Mouse (Mus musculus) embryo, embryonic 11.5 days (tissue): ENCODE measurements around the gene Slc6a2.
A peak's percentile ranks its signal among the peaks of the same experiment; 100 is the strongest.

Experiments used
- DNase-seq: peaks from one replicate; pipeline ENCODE4 v3.0.0-alpha.2; 2012; ENCODE audit warnings: low read depth, low spot score

Gene Slc6a2

DNA sequence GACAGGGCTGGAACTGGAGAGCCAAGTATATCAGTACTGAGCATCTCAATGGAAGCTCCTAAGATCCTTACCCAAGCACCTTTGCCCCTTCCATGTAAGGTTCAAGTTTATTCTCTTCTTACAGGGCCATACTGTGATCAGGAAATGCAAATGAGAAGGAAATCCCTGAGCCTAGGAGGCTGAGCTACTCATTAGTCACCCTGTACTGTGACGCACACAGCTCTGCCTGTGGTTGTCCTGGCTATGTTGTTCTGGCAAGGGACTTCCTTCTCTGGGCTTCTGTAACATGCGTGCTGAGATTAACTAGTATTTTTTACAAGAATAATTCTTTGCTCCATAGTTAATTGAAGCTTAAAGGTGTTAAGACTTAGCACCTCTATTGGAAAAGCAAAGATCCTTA is 70.8 kb downstream of the Slc6a2 start:
- no peak for DNase-seq

DNA sequence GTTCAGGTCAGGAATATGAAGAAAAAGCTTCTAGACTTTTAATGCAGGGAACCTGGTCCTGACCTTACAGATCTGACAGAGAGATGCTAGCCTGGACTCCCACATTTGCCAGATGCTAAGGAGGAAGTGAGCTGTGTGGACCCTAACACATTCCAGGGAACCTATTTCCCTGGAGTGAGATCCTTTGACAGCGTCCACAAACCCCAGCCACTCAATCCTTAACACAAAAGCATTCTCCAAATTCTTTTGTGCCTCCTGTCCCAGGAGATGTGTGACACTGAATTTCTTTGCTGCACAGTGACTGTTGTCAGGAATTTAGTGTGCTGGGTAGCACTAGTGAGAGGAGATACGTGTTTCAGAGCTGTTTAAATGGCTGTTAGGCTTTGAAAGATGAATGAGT is 79.0 kb downstream of the Slc6a2 start:
- DNase-seq = peak; percentile 9

DNA sequence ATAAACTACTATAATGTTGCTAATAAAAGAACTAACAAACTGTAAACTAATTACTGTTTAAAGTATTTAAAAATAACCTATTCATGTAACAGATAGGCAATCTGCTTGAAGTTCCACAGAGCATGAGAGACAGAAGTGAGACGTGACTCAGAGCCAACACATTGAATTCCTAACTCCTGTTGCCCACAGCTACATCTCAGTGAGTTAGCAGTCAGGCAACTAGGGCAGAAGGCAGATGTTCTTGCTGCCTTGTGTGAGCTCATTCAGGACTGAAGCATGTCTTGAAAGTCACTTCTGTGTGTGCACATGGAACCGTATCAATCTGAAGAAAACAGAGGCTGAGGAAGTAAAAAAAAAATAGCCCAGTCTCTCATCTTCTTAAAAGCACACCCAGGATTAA is 80.4 kb downstream of the Slc6a2 start:
- DNase-seq = no peak

DNA sequence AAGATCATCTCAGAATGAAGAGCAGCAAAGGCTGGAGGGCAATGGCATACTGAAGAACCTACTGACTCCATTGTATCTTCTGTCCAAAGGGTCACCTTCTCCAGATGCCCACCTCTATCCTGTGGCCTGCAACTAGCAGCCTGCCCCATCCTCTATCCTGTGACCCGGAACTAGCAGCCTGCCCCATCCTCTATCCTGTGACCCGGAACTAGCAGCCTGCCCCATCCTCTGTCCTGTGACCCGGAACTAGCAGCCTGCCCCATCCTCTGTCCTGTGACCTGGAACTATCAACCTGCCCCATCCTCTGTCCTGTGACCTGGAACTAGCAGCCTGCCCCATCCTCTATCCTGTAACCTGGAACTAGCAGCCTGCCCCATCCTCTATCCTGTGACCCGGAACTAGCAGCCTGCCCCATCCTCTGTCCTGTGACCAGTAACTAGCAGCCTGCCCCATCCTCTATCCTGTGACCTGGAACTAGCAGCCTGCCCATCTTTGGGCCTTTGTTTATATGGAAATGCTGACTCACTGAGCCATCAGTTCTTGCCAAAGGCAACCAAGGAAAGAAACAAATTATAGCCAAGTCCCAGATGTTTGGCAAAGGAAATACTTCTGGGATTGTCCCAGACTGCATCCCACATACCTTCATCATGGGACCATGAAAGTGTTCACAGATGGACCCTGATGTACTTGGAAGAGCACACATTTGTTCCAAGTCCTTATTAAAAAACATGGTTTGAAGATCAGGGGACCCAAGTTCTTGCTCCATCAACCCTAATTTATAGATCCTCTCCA is 81.1 kb downstream of the Slc6a2 start:
- no peak for DNase-seq

DNA sequence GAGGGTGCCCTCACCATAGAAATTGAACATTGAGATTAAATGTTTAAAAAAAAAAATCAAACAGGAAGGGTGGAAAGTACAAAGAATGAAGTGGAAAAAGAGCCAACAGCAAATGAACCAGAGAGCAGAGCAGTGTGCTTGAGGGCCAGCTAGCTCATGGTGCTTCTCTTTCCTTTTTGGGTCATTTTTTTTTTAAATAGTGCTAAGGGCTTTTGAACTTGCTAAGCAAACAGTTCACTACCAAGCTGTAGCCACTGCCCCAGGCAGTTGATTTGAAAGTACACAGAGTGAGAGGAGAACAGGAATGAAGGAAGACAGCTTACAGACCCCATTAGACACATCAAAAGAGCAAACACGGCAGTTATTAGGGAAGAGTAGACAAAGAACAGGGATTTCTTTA is 83.2 kb downstream of the Slc6a2 start:
- no peak for DNase-seq

DNA sequence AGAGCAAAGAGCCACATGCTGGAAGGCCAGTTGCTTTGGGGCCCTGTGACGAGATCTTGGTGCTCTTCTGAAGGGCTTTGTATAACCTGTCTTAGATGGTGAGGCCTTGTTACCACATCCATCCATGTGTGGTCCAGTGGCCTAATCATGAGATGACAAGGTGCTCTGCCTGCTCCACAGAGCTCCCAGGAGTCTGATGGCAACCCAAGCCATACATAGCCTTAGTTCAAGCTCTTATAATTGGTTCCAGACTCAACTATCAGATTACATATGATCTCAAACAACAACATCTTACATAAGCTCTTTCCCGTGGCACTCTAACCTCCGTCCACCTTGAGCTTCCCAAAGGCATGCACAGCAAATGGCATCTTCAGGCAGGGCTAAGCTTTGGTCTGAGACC is 88.2 kb downstream of the Slc6a2 start, which contains the start of gene Ces1a:
Ces1a (minus strand) TSS at position 101 of the 400 bp plus-strand sequence.
- no peak for DNase-seq

DNA sequence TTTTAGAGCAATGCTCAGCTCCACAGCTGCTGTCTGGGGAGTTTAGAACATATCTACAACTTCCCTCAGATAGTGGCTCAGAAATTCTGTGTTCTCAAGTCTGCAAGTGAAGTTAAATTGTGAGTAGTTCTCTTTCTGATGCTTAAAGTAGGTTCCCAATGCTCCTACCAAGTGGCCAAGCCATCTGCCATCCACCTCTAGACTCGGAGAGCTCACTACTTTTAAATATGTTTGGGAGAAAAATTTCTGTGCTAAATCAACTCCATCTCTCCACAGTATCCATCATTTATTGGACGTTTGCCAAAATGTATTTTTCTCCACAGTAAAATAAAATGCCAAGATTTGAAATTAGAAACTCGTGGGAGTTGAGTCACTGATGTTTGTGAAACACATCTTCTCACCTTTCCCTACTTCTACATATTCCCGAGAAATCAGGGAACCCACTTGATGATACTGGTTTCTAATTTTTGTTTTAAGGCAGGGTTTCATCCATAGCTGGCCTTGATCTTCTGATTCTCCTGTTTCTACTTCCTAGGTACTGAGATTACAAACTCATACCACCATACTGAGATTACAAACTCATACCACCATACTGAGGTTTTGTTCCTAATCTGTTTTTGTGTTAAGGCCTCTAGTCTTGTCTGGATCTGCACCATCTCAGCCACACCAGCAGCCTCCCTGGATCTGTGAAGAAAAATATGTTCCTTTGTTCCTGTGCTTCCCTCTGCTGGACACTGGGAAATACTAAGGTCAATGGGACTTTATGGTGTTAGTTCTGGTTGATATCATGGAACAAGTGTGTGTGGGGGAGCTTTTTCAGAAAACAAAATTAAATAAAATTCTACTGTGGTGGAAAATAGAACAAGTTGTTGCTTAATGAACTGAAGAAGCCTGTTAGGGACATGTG is 88.9 kb downstream of the Slc6a2 start:
- no peak for DNase-seq
